Comparison of ENCODE assay signal across 8 mouse cellular contexts in the genomic region with DNA sequence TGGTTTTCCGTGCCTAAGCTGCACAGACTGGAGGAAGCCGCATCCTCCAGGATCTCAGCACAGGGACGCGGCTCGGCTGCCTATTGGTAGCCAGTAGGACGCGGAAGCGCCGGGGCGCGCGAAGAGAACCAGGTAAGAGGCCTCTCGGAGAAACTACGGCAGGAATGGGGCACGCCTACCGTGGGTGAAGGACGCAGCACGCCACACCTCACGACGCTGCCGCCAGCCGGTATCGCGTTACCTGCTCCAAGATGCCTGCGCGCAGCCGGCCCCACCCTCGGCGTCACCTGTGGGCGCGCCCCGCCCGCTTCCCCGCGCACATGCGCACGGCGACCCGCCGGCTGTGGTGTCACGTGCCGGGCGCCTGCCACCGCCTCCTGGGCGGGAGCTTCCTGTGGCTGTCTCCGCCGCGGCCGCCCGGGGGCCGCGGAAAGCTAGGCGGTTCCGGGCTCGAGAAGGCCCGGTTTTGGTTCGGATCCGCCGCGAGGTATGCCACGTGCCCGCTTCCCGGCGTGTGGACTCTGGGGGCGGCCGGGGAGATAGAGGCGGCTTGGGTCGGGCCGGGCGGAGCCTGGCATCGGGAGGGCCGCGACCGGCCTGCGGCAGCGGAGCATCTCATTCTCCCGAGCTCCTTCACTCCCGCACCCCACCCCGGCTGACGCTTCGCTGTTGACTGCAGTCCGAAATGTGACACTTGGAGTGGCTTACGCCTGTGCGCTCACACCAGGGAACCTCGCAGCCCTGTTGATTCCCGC. TPM values are rescaled to one million over a fixed set of nuclear protein-coding genes. Genes with fewer than 3 reads are reported as not detected.
DNase-seq lines count a peak whose midpoint lies in the region; ATAC-seq and TF ChIP-seq lines count a peak whose summit lies in the region.

A gene (plus strand): TSS at position 354 of the 755 bp plus-strand sequence.

- no peak for TF ChIP-seq CTCF in bone marrow macrophage, adult 2 months (IDR thresholded peaks at IDR 0.05; ENCODE audit: low read depth, low read length)
- no peak for TF ChIP-seq CTCF in embryonic fibroblast, embryonic 13.5 days (IDR thresholded peaks at IDR 0.05; ENCODE audit: borderline replicate concordance, insufficient read depth, low read length)

- ATAC-seq in kidney, embryonic 15.5 days (replicated peaks; ENCODE audit: low FRiP score): peak; percentile 96
- ATAC-seq in monocyte, adult 5-6 weeks (replicated peaks; ENCODE audit: insufficient number of reproducible peaks, low FRiP score, low TSS enrichment, poor library complexity, severe bottlenecking): peak; percentile 47

- peak within 1 kb of the TSS; percentile 84 for H3K9ac ChIP-seq in kidney, embryonic 15.5 days

- H3K4me1 ChIP-seq in bone marrow macrophage, adult 2 months (ENCODE audit: control insufficient read depth, insufficient read depth, low read length): peaks cover 23% of the 10 kb centered on the region
- peaks cover 6% of the 10 kb centered on the region; the same call in 1 of the 2 replicates for H3K4me1 ChIP-seq in embryonic fibroblast, embryonic 13.5 days (ENCODE audit: control insufficient read depth, insufficient read depth, low read length)
- H3K4me1 ChIP-seq in kidney, embryonic 15.5 days: peaks cover 22% of the 10 kb centered on the region

- H3K9me3 ChIP-seq in kidney, embryonic 15.5 days (replicated peaks): no peaks in the 10 kb centered on the region

- H3K27me3 ChIP-seq in kidney, embryonic 15.5 days: no peaks in the 10 kb centered on the region

- under 1% methylated on average over 70 of the region's 86 CpGs for whole genome bisulfite sequencing in kidney, embryonic 15.5 days

- DNase-seq in A20 (ENCODE audit: low read depth, low spot score) (peak; percentile 97), liver (peak; percentile 96)
- peak; percentile 89 to 90 for DNase-seq in heart, adult 9 months (ENCODE audit: low spot score in 2 of 2)
- DNase-seq in spleen, postnatal 4 days (ENCODE audit: low spot score in 2 of 2): peak; percentile 87 to 93

- peak within 1 kb of the TSS; percentile 87 for H3K4me2 ChIP-seq in kidney, embryonic 15.5 days

- H3K36me3 ChIP-seq in kidney, embryonic 15.5 days: peaks cover 23% of the 10 kb centered on the region

- peak within 1 kb of the TSS; percentile 66 for H3K4me3 ChIP-seq in bone marrow macrophage, adult 2 months (ENCODE audit: insufficient read depth, low read length)
- H3K4me3 ChIP-seq in embryonic fibroblast, embryonic 13.5 days (ENCODE audit: insufficient read depth, low read length): peak within 1 kb of the TSS; percentile 92
- H3K4me3 ChIP-seq in kidney, embryonic 15.5 days (replicated peaks): peak within 1 kb of the TSS; percentile 74

- TF ChIP-seq POLR2A in bone marrow macrophage, adult 2 months (IDR thresholded peaks at IDR 0.05; ENCODE audit: borderline replicate concordance, low read depth, low read length): 0 out of 2 replicates have a peak, but pooled peaks have one; percentile 9
- peak; percentile 77 for TF ChIP-seq POLR2A in embryonic fibroblast, embryonic 13.5 days (IDR thresholded peaks at IDR 0.05; ENCODE audit: low read depth, low read length)

- H3K27ac ChIP-seq in bone marrow macrophage, adult 2 months (ENCODE audit: insufficient read depth, low read depth, low read length): peak within 1 kb of the TSS; percentile 42
- peak within 1 kb of the TSS; percentile 71 for H3K27ac ChIP-seq in embryonic fibroblast, embryonic 13.5 days (ENCODE audit: insufficient read depth, low read length)
- H3K27ac ChIP-seq in kidney, embryonic 15.5 days: peak within 1 kb of the TSS; percentile 91

RNA-seq across cellular contexts. Expression of the gene that starts here (rescaled TPM):
- polyA plus RNA-seq in bone marrow macrophage, adult 2 months (2012; ENCODE audit: insufficient read depth, insufficient read length, missing spikeins): 37.9 and 49.0 TPM in 2 replicates
- polyA plus RNA-seq in embryonic fibroblast, embryonic 13.5 days (2011; ENCODE audit: insufficient read length, low read depth, missing spikeins): 25.5 and 31.0 TPM in 2 replicates
- polyA plus RNA-seq in kidney, embryonic 15.5 days (2015; fragmentation: Nextera tagmentation; extraction: Ambion mirVana): 29.2 and 32.3 TPM in 2 replicates
- 43.3 to 74.2 TPM (median 57.5 TPM) in 3 replicates for total RNA-seq in monocyte, adult 5-6 weeks (2017)

Comparison
In these comparisons a context has a peak if more than half of its experiments do, and no peak if none do; other contexts are left out.
1. Peak in every context shown above with its lines: DNase-seq, ATAC-seq, H3K4me3 ChIP-seq and H3K27ac ChIP-seq.